Comparison of ENCODE assay signal across 23 mouse cellular contexts in genomic region chr5:54349775-54350332, GRCm38 (mm10).
A peak's percentile ranks its signal among the peaks of the same experiment; 100 is the strongest.
DNase-seq lines count a peak whose midpoint lies in the region; ATAC-seq and TF ChIP-seq lines count a peak whose summit lies in the region.
"Had no signal": no experiment of that assay in that cellular context is flagged by ENCODE, and none has a peak within 500 bp of the region (broad histone marks: within the 10 kb centered on the region; RNA-seq: fewer than 3 reads in every experiment).

No protein-coding gene starts in this region.

- WGBS in forebrain, embryonic 12.5 days, result 48% methylated on average over 5 of the region's 5 CpGs
- WGBS in forebrain, embryonic 10.5 days, result 70% methylated on average over 5 of the region's 5 CpGs
- 31% methylated on average over 5 of the region's 5 CpGs for WGBS in forebrain, postnatal 0 days
- 48% methylated on average over 5 of the region's 5 CpGs for WGBS in neural tube, embryonic 12.5 days

- DNase-seq in forebrain, embryonic 10.5 days (ENCODE audit: extremely low spot score, low spot score), result no peak
- peak; percentile 3 for DNase-seq in layer of hippocampus, adult 9-10 months (ENCODE audit: low spot score)
- no peak for DNase-seq in layer of hippocampus, postnatal 14 days (ENCODE audit: low spot score in 2 of 2)
- DNase-seq in forebrain, postnatal 0 days, result peak; percentile 34
- no peak for DNase-seq in urinary bladder, postnatal 25 days (ENCODE audit: low spot score)
- DNase-seq: adrenal gland, postnatal 14 days; cerebellum, adult 11 months; cerebellum, adult 9-11 months; gastrocnemius, postnatal 36 days; kidney, adult 8-10 months; kidney, postnatal 14 days; layer of hippocampus, postnatal 36 days; liver, postnatal 0 days; right cerebral cortex, postnatal 4 days; thymus, postnatal 25 days had no signal

- 0 out of 2 replicates have a peak overlapping the region, but pooled peaks have one; percentile 32 for H3K27ac ChIP-seq in forebrain, embryonic 12.5 days
- H3K27ac ChIP-seq in forebrain, embryonic 10.5 days, result no peak overlapping the region
- H3K27ac ChIP-seq in forebrain, postnatal 0 days (ENCODE audit: low read depth, low read length), result peak overlapping the region; percentile 74; the same call in 1 of the 2 replicates
- H3K27ac ChIP-seq in neural tube, embryonic 12.5 days, result no peak overlapping the region
- H3K27ac ChIP-seq: limb, embryonic 12.5 days; macrophage; midbrain, embryonic 12.5 days had no signal

- no peak overlapping the region for H3K4me3 ChIP-seq in forebrain, embryonic 12.5 days (replicated peaks)
- no peak overlapping the region for H3K4me3 ChIP-seq in forebrain, embryonic 10.5 days
- no peak overlapping the region for H3K4me3 ChIP-seq in forebrain, postnatal 0 days (ENCODE audit: low read depth, low read length)
- no peak overlapping the region for H3K4me3 ChIP-seq in neural tube, embryonic 12.5 days
- H3K4me3 ChIP-seq: limb, embryonic 12.5 days; midbrain, embryonic 12.5 days had no signal

- TF ChIP-seq CTCF in forebrain, postnatal 0 days (IDR thresholded peaks at IDR 0.05; ENCODE audit: low read depth), result no peak

- no peak overlapping the region for H3K4me2 ChIP-seq in forebrain, embryonic 12.5 days
- no peak overlapping the region for H3K4me2 ChIP-seq in forebrain, postnatal 0 days (ENCODE audit: low read depth)
- no peak overlapping the region for H3K4me2 ChIP-seq in neural tube, embryonic 12.5 days (replicated peaks)
- H3K4me2 ChIP-seq: limb, embryonic 12.5 days; liver, embryonic 11.5 days; midbrain, embryonic 12.5 days had no signal

- no peaks in the 10 kb centered on the region for H3K27me3 ChIP-seq in forebrain, embryonic 12.5 days
- H3K27me3 ChIP-seq in forebrain, embryonic 10.5 days (ENCODE audit: poor library complexity, severe bottlenecking), result no peaks in the 10 kb centered on the region
- H3K27me3 ChIP-seq in forebrain, postnatal 0 days (ENCODE audit: insufficient read depth, low read length), result no peaks in the 10 kb centered on the region
- no peaks in the 10 kb centered on the region for H3K27me3 ChIP-seq in neural tube, embryonic 12.5 days (replicated peaks)
- H3K27me3 ChIP-seq: limb, embryonic 12.5 days; midbrain, embryonic 12.5 days had no signal

- ATAC-seq in forebrain, embryonic 12.5 days (ENCODE audit: low FRiP score), result no peak; the same call in 1 of the 2 replicates
- ATAC-seq in forebrain, postnatal 0 days, result peak; percentile 61; the same call in 1 of the 2 replicates
- peak; percentile 43; the same call in 1 of the 2 replicates for ATAC-seq in neural tube, embryonic 12.5 days (ENCODE audit: low FRiP score, low read depth)
- ATAC-seq in erythroid progenitor cell, adult 5-6 weeks (replicated peaks; ENCODE audit: low FRiP score, poor library complexity, severe bottlenecking), result no peak
- ATAC-seq: liver, postnatal 0 days; lung, postnatal 0 days had no signal

- H3K9me3 ChIP-seq in forebrain, embryonic 12.5 days, result no peaks in the 10 kb centered on the region
- H3K9me3 ChIP-seq in forebrain, embryonic 10.5 days, result no peaks in the 10 kb centered on the region
- no peaks in the 10 kb centered on the region for H3K9me3 ChIP-seq in forebrain, postnatal 0 days (ENCODE audit: low read length)
- no peaks in the 10 kb centered on the region for H3K9me3 ChIP-seq in neural tube, embryonic 12.5 days
- H3K9me3 ChIP-seq: limb, embryonic 12.5 days; midbrain, embryonic 12.5 days had no signal

- no peaks in the 10 kb centered on the region for H3K36me3 ChIP-seq in forebrain, embryonic 12.5 days (replicated peaks)
- H3K36me3 ChIP-seq in forebrain, embryonic 10.5 days (replicated peaks), result no peaks in the 10 kb centered on the region
- H3K36me3 ChIP-seq in forebrain, postnatal 0 days (ENCODE audit: insufficient read depth), result no peaks in the 10 kb centered on the region
- H3K36me3 ChIP-seq in neural tube, embryonic 12.5 days, result no peaks in the 10 kb centered on the region
- H3K36me3 ChIP-seq: limb, embryonic 12.5 days; midbrain, embryonic 12.5 days had no signal

- H3K9ac ChIP-seq in forebrain, embryonic 12.5 days, result no peak overlapping the region
- no peak overlapping the region for H3K9ac ChIP-seq in forebrain, postnatal 0 days
- no peak overlapping the region for H3K9ac ChIP-seq in neural tube, embryonic 12.5 days
- H3K9ac ChIP-seq: limb, embryonic 12.5 days; liver, postnatal 0 days; midbrain, embryonic 12.5 days had no signal

- H3K4me1 ChIP-seq in forebrain, embryonic 12.5 days, result no peaks in the 10 kb centered on the region
- no peaks in the 10 kb centered on the region for H3K4me1 ChIP-seq in forebrain, embryonic 10.5 days
- H3K4me1 ChIP-seq in forebrain, postnatal 0 days (ENCODE audit: insufficient read depth), result no peaks in the 10 kb centered on the region
- no peaks in the 10 kb centered on the region for H3K4me1 ChIP-seq in neural tube, embryonic 12.5 days
- H3K4me1 ChIP-seq: midbrain, embryonic 12.5 days had no signal

Comparison
In these comparisons a context has a peak if more than half of its experiments do, and no peak if none do; other contexts are left out.
1. ATAC-seq: peak in forebrain, postnatal 0 days (single experiment) and neural tube, embryonic 12.5 days (single experiment); none in forebrain, embryonic 12.5 days (single experiment) and erythroid progenitor cell, adult 5-6 weeks (single experiment).
2. H3K27ac ChIP-seq: peak in forebrain, embryonic 12.5 days (single experiment) and forebrain, postnatal 0 days (single experiment); none in forebrain, embryonic 10.5 days (single experiment) and neural tube, embryonic 12.5 days (single experiment).
3. DNase-seq: peak in layer of hippocampus, adult 9-10 months (single experiment) and forebrain, postnatal 0 days (single experiment); none in forebrain, embryonic 10.5 days (single experiment), layer of hippocampus, postnatal 14 days (0 of 2) and urinary bladder, postnatal 25 days (single experiment).